Mouse (Mus musculus) testis, postnatal 10 days (tissue): ENCODE measurements around the gene Ltb4r1.

Experiments
- DNase-seq: peaks from one replicate; pipeline ENCODE4 v3.0.0; 2021; ENCODE audit warnings: low spot score

The Ltb4r1 gene

DNA sequence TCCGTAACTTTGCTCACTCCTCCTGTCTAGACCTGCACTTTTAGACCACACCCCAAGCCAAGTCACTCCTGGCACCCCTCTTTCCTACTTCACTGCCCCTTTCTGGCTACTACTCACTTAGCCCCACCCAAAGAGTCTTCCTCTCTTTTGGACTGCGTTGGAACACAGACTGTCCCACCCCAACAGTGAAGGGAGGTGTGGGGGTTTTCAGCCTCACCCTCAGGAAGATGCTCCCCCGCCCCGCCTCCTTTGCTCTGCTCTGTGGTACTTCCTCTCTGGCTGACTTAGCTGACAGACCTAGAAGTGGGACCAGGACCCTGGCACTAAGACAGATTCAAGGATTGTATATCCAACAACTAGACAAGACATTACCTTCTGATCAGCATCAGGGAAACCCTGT lies at the start of gene Ltb4r1:
Gene Ltb4r1 (plus strand): TSS at position 267 of the 400 bp plus-strand sequence.
- DNase-seq, result no peak

DNA sequence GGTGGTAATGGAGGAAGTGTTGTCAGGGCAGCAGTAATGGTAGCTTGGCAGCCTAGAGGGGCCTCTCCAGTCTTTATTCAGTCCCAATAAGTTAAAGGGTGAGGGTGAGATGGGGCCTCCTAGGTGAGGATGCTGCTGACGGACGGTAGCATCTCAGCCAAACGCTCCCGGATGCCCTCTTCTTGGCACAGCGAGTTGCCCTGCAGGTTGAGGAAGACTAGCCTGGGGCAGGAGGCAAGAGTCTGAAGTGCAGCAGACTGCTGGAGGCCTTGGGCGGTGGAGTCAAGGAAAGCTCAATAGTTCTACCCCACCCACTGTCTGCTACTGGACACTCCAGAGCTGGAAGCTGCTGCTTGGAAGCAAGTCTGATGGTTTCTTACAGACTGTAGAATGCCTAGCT lies 49.5 kb upstream of the Ltb4r1 start:
- DNase-seq, result no peak

DNA sequence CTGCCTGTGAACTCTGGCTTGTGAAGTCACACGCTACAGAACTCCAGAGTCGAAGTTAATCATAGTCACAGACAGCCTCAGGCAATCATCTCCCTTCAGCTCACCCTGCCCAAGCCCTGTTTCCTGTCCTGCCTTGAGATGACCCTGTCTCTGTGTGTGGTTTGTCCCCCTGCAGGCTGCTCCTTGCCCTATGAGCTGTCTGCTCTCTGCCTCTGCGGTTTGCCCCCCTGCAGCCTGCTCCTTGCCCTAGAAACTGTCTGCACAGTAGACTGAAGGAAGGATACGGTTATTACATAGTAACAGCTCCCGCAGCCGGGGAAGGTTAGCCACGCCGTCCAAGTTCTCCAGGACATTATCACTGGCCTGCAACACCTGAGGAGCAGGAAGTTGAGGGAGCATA lies 48.9 kb upstream of the Ltb4r1 start:
- no peak for DNase-seq

DNA sequence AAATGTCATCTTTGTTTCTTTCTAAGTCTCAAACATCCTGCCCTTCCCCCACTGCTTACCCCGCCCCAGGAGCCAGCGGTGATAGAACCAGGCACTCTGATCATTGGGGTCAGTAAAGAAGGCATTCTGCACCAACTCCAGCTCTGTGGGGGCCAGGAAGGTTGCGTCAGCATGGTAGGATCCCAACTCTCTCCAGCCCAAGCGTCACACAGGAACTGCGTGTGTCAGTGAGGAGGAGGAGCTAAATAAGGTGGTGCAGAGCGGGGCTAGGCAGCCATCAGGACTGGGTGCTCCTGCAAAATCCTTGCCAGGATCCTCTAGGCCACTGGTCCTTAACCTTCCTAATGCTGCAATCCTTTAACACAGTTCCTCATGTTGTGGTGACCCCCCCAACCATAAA lies 46.0 kb upstream of the Ltb4r1 start:
- DNase-seq, result no peak

DNA sequence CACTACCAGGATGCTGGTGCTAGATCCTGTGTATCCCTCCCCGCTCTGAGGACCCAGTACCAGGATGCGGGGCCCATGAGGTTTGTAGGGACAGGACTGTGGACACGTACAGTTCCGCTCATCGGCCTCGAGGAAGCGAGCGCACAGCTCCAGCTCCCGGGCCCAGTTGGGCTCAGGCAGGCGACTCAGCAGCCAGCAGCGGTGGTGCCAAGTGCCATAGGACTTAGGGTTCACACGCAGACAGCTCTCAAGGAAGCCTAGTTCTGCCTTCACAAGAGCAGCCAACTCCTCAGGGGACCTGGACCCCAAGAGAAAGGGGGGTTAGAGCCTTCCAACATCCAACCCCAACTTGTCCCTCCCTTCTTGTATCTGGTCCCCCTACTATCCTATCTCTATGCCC lies 45.1 kb upstream of the Ltb4r1 start:
- no peak for DNase-seq

DNA sequence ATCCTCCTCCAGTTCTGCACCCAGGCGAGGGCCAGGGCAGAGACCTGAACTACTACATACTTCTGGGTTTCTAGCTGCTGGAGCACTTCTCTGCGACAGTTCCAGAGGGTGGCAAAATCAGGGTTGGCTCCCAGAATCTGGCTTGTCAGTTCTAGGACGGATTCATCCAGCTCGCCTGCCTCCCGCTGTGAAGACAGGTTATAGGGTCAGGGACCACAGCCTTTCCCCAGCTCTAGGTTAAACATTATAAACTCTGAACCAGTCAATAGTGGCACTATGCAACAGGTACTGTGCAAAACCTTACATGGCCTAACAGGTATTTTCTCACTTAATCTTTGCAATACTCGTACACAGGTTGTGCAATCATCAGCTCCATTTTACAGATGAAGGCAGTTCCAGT lies 44.7 kb upstream of the Ltb4r1 start:
- DNase-seq, result no peak

DNA sequence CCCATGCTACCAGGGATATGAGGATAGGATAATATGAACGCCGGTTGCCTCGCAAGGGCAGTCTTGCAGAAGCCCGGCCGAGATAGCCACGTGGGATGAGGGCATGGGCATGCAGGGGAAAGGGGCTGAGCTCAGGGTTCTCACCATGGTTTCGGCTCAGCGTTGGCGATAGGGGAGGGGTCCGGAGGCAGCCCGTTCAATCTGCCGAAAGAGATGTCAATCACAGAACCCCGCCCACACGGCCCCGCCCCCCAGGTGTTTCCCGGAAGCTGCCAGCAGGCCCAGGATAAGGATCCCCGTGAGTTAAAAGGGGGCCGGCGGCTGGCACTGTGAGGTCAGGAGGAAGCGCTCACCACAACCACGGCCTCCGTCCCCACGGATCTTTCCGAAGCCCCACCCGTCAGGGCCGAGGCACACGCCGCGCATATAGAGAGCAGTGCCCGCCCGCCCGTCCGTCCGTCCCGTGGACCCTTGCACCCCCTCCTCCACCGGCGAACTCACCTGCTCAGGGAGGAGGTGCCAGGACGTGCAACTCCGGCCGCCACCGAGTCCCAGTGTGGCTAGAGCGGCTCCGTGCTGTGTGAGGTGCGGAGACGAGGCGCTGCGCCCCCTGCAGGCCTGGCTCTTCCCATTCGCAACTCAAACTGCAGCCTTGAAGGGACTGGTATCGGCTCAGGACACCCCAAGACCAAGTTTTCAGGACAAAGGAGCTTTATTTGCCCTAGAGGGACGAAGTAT lies 43.9 kb upstream of the Ltb4r1 start, which contains the start of gene Rabggta:
Gene Rabggta (minus strand): TSS at position 564 of the 738 bp plus-strand sequence.
- peak; percentile 96 for DNase-seq

DNA sequence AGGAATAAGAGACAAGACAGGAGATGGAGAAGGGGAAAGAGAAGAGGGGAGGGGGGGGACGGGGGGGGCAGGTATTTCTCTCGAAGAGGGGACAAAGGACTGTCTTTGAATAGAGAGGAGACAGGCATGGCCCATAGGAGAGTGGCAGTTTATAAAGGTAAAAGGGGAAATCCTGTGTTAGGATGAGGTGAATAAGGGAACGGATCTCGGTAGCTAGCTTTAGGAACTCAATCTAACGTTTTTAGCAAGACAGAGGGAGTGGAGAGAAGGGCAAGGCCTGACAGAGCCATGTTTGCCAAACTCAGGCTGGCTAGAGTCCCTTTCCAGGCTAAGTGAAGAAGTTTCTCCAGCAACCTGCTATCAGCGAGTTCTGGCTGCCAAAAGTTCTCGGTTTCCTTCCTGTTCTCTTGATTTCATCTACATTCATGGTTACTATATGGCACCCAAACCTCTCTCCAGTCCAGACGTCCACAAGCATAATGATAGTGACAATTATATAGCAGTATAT lies 43.3 kb upstream of the Ltb4r1 start:
- no peak for DNase-seq

DNA sequence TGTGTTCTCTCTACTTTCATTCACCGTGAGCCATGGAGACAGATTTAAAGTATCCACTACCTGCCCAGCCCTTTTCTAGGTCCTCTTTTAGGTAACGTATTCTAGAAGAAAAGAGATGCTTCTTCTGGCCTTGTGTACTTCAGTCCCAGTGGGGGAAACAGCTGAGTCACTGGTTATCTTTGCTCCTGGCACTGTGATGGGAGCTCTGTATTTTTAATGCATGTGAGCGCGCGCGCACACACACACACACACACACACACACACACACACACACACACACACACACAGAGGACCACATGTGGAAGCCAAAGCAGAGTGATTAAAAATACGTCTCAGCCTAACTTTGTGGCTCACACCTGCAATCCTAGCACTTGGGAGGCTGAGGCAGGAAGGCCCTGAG lies 42.3 kb upstream of the Ltb4r1 start:
- DNase-seq, result no peak

DNA sequence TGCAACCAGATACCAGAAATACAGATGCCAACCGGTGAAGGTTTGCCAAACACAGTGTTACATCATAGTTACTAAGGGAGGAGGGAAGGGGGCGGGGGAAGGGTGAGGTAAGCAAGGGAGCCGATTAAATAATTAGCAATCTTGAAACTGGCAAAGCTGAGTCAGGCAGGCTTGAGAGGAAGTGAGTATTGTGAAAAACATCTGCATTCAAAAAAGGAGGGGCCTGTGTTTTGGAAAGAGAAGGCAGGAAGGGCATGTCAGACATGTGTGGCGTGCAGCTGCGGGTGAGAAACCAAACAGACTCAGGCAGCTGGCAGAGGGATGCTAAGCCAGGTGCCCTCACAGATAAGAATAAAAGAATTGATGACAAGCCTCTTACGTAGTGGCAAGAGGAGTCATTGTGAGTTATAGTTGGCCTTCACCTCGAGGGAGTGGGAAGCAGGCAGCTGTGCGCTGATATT lies 41.3 kb upstream of the Ltb4r1 start:
- DNase-seq, result no peak

DNA sequence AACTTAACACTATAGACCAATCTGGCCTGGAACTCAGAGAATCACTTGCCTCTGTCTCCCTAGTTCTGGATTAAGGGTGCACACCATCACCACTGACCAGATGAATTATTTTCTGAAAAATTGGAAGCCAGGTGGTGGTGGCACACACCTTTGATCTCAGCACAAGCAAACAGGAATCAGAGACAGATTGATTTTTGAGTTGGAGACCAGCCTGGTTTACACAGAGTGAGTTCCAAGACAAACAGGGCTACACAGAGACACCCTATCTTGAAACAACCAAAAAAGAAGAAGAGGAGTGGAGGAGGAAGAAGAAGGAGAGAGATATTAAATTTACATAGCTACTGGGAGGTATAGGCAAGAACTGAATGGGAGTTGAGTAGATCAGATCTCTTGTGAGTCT lies 39.5 kb upstream of the Ltb4r1 start:
- no peak for DNase-seq

DNA sequence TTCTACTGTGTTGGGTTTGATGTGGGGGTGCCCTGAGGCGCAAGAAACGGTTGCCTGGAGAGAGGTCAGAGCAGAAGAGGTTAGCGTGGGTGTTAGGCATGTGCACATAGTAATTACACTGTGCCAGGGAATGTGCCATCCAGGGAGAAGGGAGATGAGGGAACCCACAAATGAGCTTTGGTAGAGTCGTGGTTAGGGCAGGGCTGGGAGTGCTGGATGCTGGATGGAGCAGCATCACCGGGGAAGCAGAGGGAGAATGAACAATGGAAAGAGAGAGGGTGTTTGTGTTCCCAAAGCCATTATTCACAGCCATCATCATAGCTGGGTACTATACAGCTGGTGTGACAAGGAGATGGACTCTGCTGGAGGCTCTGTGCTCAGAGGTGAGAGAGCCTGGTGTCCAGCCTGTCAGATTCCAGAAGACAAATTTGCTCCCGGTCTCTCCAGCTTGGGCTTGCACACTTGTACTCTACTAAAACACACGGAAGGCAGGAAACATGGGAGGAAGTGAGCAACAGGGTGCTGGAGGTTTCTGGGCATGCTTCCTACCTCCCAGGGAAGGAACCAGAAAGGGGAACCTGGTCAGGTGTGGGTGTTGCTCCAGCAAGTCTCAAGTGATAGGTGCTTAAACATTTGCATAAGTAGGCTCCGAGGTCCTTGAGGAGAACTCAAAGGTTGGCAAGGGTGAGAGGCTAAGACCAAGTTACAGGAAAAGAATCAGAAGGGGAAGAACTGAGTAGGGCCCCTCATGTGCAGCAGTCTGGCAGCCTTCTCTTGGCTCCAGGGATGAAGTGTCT lies 37.7 kb upstream of the Ltb4r1 start:
- no peak for DNase-seq

DNA sequence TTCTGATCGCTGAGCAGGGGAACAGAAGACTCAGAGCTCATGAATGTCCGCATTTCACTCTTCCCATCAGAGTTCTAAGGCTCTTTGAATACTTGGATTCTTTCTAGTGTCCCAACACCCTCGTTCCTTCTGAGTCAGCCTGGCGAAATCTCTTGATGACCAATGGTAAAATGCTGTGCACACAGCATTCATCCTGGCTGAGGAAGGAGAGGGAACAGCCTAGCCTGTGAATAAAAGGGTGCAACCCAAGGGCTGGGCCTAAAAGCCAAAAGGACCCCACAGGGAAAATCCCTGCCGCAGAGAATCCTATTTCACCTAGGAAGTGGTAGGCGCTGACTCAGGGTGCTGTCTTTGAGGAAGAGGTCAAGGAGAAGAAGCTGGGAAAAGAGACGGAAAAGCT lies 35.6 kb upstream of the Ltb4r1 start:
- DNase-seq, result no peak

DNA sequence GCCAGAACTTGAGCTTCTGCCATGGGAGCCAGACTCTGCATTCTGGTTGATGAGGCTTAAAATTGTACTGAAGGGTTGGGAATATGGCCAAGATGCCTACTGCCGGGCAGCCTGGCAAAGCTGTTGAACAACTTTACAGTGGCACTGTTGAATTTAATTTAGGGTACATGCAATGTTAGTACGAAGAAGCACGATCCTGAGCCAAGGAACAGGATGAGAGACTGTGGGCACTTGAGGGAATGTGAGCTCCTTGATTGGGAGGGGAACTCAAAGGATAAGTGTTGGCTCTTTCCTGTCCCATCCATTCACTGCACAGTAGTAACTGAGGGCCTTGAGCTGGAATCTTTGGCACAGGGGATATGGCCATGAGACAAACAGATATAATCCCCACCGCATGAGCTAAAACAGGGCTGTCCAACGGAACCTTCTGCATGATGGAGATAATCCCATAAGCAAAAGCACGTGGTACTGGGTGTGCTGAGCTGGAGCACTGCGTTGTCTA lies 35.2 kb upstream of the Ltb4r1 start:
- no peak for DNase-seq

DNA sequence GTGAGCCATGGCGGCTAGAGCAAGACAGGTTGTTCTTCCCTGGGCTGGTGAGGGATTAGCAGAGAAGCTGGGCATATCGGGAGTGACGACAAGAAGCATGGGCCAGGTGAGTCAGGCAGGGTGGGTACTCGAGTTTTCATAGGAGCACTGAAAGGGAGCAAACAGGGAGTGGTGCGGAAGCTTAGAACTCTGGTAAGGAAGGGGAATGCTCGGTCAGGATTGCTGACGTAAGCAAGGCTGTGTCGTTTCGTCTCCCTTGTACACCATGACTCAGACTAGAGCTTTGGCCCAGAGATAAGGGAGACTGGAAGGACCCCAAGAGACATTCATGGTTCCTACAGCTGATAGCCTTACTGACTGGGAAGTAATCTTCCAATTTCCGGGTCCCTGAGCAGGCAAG lies 31.9 kb upstream of the Ltb4r1 start:
- DNase-seq, result no peak

DNA sequence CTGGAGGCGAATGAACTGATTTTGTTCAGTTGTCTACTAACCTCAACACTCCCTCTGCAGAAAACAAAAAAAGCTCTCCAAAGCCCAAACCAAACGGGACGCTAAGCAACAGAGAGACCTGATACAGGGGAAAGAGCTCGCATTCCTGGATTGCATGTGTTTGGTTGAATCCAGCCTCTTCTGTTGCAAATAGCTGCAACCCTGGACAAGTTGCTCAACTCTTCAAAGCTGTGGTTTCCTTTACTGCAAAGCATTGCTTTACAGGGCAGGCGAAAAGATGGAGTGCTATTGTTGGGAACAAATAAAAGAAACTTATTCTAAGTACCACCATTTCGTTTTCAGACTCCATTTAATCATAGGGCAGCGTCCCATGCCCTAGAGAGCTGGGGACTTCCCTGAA lies 30.9 kb upstream of the Ltb4r1 start:
- DNase-seq, result no peak

DNA sequence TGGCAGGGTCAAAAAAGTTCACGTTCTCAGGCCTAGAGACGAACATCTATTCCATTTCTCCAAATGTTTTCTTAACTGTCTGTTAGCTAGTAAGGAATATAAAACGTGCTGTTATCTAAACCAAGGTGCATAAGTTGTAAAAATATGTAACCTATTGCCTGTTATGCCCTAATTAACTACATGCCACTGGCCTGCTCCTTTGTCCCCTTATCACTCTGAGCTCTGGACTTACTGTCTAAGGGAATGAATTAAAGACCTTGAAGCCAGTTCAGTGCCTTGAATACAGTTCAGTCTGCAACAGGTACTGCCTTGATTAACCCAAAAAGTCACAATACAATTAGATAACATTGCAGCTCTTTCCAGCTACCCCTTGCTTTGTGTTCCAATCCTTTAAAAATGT lies 30.4 kb upstream of the Ltb4r1 start:
- no peak for DNase-seq

DNA sequence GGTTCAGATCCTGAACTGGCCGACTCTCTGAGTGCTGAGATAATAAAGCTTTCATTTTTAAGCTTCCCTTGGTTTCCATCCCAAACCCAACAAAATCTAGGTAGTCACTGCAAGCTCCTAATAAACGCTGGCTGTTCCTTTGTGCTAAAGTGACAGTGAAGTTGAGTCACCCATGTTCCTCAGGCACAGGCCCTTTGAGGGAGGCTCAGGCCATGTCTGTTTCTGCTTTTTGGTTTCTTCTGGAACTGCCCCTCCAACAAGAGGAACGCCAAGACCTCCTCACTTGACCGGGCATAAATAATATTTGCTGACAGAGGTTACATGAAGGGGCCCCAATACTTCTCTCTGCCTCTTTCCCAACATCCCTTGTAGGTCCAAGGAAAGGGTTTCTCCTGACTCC lies 30.0 kb upstream of the Ltb4r1 start:
- DNase-seq, result no peak

DNA sequence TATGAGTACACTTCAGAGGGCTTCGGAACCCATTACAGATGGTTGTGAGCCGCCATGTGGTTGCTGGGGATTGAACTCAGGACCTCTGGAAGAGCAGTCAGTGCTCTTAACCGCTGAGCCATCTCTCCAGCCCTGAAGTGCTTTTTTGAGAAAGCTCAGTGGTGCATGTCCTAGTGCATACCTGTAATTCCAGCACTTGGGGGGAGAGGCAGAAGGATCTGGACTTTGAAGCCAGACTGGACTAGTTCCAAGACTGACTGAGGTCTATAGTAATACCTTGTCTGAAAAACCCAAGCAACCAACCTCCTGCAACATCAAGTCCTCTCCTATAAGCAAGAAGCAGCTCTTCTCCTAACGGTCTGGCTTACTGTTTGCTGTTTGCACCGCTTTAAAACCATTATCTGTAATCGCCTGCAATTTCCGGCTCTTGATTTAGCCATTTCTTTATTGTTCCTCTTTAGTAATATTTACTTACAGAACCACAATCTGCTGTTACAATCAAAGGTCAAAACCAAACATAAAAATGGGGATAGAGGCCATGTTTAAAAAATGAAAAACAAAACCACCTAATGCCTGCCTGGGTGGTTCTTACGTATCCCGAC lies 28.6 kb upstream of the Ltb4r1 start:
- DNase-seq, result no peak

DNA sequence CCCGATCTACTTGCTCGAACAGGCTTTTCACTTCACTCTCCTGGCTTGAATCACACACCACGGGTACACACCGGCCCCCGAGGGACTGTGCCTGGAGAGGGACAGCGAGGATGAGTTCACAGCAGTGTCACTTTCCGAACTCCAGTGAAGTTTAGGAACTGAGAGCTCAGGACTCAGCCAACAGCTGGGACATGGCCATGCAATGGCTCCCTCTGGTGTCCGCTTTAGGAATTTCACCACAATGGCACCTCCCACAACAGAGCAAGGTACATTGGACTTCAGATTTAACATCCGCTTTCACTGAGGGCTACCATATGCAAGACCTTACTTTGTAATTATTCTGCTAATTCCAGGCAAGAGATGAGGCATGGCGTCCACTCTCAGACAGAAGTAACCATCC lies 22.1 kb upstream of the Ltb4r1 start:
- peak; percentile 93 for DNase-seq

DNA sequence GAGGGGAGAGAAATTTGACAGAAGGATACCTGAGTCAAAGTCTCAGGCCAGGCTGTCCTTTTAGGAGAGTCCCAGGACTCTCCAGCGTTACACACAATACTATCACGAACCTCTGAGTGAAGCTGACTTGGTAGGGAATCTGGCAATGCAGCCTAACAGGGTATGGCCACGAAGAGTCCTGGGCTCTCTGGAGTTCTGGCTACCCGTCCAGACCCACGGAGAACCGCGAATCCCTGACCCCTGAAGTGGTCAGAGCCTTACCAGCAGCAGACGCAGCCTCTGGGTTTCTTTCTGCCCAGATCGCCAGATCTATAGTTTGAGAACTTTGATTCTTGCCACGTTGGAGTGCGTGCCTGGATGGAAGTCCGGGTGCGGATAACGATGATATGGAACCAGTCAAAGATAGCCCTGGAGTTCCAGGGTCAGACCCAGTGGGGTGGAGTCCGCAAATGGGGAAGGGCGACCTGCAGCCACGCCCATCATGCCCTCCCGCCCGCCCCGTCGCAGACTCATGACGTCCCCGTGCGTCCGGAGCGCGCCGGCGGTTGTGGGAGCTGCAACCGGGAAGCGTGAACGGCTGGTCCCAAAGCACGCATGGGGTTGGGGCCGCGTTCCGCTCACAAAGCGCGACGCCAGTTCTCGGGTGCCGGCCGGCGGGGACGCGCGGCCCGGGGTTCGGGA lies 20.4 kb upstream of the Ltb4r1 start, which contains the start of the genes Dhrs1 and Nop9:
Gene Dhrs1 (minus strand): TSS at position 511 of the 681 bp plus-strand sequence.
Gene Nop9 (plus strand): TSS at position 514 of the 681 bp plus-strand sequence.
- peak; percentile 93 for DNase-seq

DNA sequence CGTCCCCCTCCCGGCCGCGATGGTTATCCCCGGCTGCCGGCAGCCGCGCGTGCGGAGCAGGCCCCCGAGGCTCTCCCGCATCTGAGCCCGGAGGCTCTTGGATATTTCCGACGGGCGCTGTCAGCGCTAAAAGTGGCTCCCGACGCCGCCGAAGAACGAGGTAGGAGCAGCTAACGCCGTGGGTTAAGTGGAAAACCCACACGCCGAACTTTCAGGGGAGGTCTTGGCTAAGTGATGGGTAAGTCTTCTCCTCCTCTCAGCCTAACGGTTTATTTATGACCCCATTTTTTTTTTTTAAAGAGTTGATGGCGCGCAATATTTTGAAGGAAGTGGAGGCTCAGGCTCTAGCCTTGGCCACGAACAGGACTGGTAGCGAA lies 19.9 kb upstream of the Ltb4r1 start:
- no peak for DNase-seq
